Mouse (Mus musculus) bone marrow macrophage, adult 2 months (primary cell): Measurements from ENCODE around the gene Ate1. TPM values are rescaled to one million over a fixed set of nuclear protein-coding genes. Genes with fewer than 3 reads are reported as not detected.
"Not testable (repeated sequence)": the region's sequence is repeated elsewhere in the genome, so short reads cannot be mapped to it uniquely, and the experiment has no call there.

Experiments used
- H3K27ac ChIP-seq: 2 replicates; pipeline ENCODE4 v1.5.1; 2012; ENCODE audit warnings: low read depth, low read length; ENCODE audit not compliant: insufficient read depth
- H3K4me1 ChIP-seq: 2 replicates; pipeline ENCODE4 v1.6.1; 2012; ENCODE audit warnings: low read length; ENCODE audit not compliant: control insufficient read depth, insufficient read depth
- H3K4me3 ChIP-seq: 2 replicates; pipeline ENCODE4 v1.5.1; 2012; ENCODE audit warnings: mild to moderate bottlenecking, low read length, moderate library complexity; ENCODE audit not compliant: insufficient read depth
- CTCF ChIP-seq: IDR thresholded peaks from 2 replicates; pipeline ENCODE4 v1.5.1; 2012; ENCODE audit warnings: low read depth, mild to moderate bottlenecking, low read length, moderate library complexity
- POLR2A ChIP-seq: IDR thresholded peaks from 2 replicates; pipeline ENCODE4 v1.6.1; 2012; ENCODE audit warnings: mild to moderate bottlenecking, low read depth, low read length, borderline replicate concordance
- polyA plus RNA-seq: library from polyadenylated mRNA; stranded (reverse); fragments of >200 nt; gene quantifications from 2 replicates; pipeline ENCODE4 v1.2.4, GENCODE M21; 2012; ENCODE audit not compliant: missing spikeins, insufficient read depth, insufficient read length

Ate1 gene
- polyA plus RNA-seq, 1 experiment = 41.0 TPM

GRCm38 (mm10) chr7:130425991-130426390, 94.2 kb downstream of the Ate1 start:
- Histone ChIP-seq H3K4me3 (no peak overlapping the region), H3K27ac (no peak overlapping the region), H3K4me1 (no peaks in the 10 kb centered on the region)
- TF ChIP-seq CTCF (no peak), POLR2A (no peak)

- Histone ChIP-seq H3K27ac (no peak overlapping the region), H3K4me1 (no peaks in the 10 kb centered on the region), H3K4me3 (no peak overlapping the region)
- no peak for TF ChIP-seq CTCF
- no peak for TF ChIP-seq POLR2A
Observed at GRCm38 (mm10) chr7:130419961-130420360, 100.2 kb downstream of the Ate1 start.

GRCm38 (mm10) chr7:130407622-130408021, 112.5 kb downstream of the Ate1 start:
- TF ChIP-seq CTCF = no peak
- no peak for TF ChIP-seq POLR2A
- Histone ChIP-seq H3K4me1 (no peaks in the 10 kb centered on the region), H3K4me3 (no peak overlapping the region), H3K27ac (no peak overlapping the region)

GRCm38 (mm10) chr7:130403346-130403745, 116.8 kb downstream of the Ate1 start:
- TF ChIP-seq CTCF (no peak), POLR2A (no peak)
- H3K4me1 ChIP-seq = peaks cover 6% of the 10 kb centered on the region; the same call in 1 of the 2 replicates
- H3K27ac ChIP-seq = no peak overlapping the region
- no peak overlapping the region for H3K4me3 ChIP-seq

- TF ChIP-seq CTCF (no peak), POLR2A (no peak)
- H3K4me3 ChIP-seq = no peak overlapping the region
- H3K4me1 ChIP-seq = 0 out of 2 replicates have a peak, but pooled peaks cover 4% of the 10 kb centered on the region
- no peak overlapping the region for H3K27ac ChIP-seq
Observed at GRCm38 (mm10) chr7:130394697-130395096, 125.5 kb downstream of the Ate1 start.

- H3K4me1 ChIP-seq, H3K4me3 ChIP-seq, H3K27ac ChIP-seq: not testable (repeated sequence)
Observed at GRCm38 (mm10) chr7:130390060-130390459, 130.1 kb downstream of the Ate1 start.

- Histone ChIP-seq H3K4me3 (no peak overlapping the region), H3K27ac (no peak overlapping the region), H3K4me1 (no peaks in the 10 kb centered on the region)
- TF ChIP-seq CTCF (no peak), POLR2A (no peak)
Observed at GRCm38 (mm10) chr7:130386308-130386707, 133.9 kb downstream of the Ate1 start.

GRCm38 (mm10) chr7:130385732-130386294, 134.4 kb downstream of the Ate1 start:
- H3K4me3 ChIP-seq = no peak overlapping the region
- TF ChIP-seq POLR2A (no peak), CTCF (no peak)
- no peaks in the 10 kb centered on the region for H3K4me1 ChIP-seq
- no peak overlapping the region for H3K27ac ChIP-seq

- no peak overlapping the region for H3K4me3 ChIP-seq
- no peak overlapping the region for H3K27ac ChIP-seq
- TF ChIP-seq CTCF (no peak), POLR2A (no peak)
- no peaks in the 10 kb centered on the region for H3K4me1 ChIP-seq
Observed at GRCm38 (mm10) chr7:130382126-130382525, 138.0 kb downstream of the Ate1 start.

- H3K4me1 ChIP-seq = no peaks in the 10 kb centered on the region
Observed at GRCm38 (mm10) chr7:130381387-130381951, 138.7 kb downstream of the Ate1 start.

GRCm38 (mm10) chr7:130380769-130381355, 139.3 kb downstream of the Ate1 start:
- Histone ChIP-seq H3K27ac (no peak overlapping the region), H3K4me3 (no peak overlapping the region), H3K4me1 (no peaks in the 10 kb centered on the region)
- TF ChIP-seq POLR2A (no peak), CTCF (peak; percentile 28; the same call in 1 of the 2 replicates)

More at GRCm38 (mm10) chr7:130381387-130381951, 138.7 kb downstream of the Ate1 start:
- H3K27ac ChIP-seq = no peak overlapping the region
- H3K4me3 ChIP-seq = no peak overlapping the region
- TF ChIP-seq POLR2A (no peak), CTCF (no peak)
